Mouse (Mus musculus) telencephalon, adult 2 months (tissue): ENCODE results near the gene Gabbr2.

Experiments
- DNase-seq: peaks from one replicate; pipeline ENCODE4 v3.0.0-alpha.2; 2011; ENCODE audit warnings: low read depth, low spot score

Gabbr2 gene

DNA sequence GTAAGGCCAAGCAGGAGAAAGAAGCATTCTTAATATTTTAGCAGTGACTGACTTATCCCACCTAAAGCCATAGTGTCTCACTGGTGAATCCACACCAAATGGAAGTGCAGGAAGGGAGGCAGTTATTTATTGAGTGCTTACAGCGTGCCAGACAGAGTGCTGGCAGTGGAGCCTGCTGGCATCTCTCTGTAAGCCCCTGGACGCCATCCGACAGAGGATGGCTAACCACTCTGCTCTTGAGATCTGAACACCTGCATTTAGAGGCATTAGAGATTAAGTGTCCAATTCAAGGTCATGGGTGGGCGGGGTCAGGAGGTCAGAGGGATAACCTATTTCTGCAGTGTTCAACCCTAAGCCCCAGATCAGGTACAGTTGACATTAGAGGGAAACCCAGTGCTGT lies 2.8 kb downstream of the Gabbr2 start:
- DNase-seq: no peak

DNA sequence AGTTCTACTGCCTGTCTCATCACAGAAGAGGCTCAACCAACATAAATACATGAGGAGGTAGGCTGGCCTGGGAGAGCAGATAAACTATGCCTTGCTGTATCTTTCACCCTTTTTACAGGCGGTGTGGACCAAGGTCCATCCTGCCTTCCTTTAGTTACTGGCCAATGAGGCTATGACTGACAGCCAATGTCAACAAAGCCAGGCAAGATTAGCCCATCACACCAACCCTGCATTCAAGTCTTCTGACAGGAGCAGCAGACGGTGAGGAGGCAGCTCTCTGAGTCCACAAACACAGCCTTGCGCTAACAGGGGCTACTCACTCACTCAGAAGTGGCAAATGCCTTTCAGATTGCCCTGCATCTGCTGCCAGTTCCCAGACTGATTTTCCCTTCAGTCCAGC lies 3.4 kb downstream of the Gabbr2 start:
- DNase-seq: no peak

DNA sequence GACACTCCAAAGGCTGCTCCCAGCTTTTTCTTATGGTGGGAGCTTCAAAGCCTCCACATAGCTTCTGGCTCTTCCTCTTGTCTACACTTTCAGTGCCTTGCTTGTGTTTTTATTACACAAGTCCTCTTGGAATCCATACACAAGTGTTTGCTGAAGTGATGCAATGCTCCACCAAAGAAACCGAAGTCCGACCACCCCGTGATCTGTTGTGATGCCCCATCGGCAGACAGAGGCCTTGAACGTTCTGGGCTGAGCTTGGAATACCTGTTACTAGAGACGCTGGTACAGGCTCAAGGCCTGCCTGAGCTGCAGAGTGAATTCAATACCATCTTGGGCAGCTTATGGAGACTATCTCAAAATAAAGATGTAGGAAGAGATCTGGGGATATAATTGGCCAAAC lies 3.9 kb downstream of the Gabbr2 start:
- DNase-seq: no peak

DNA sequence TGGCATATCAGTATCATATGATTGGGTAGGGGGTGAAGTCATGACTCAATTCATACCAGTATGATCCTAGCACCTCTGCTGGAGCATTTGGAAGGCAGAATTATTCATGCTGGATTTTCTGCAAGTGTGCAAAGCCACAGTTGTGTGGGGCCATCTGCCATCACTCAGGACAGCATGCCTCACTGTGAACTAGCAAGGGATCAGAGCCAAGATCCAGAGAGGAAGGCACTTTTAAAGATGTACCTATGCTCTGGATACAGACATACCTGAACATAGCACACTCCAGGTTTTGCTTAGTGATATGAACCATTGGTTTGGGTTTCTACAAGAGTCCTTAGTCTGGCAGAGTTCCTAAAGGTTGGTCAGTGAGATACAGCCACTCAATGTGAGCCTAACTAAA lies 5.6 kb downstream of the Gabbr2 start:
- no peak for DNase-seq

DNA sequence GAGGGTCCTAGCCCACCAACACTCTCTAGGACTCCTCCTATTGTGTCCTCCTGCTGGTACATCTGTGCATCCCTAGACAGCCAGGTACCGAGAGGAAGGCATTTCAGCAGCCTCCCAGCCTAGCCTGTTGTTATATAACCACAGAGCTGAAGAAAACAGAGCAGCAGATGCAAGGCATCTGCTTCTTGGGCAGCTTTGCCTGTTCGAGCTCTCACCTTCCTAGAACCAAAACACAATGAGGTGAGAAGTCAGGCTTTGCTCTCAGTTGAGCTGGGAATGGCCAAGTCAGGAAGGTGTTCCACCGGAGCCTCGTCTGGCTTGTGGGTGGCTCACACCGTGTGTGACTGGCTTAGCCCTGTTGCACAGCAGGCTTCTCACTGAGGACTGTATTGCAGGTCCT lies 8.8 kb downstream of the Gabbr2 start:
- no peak for DNase-seq

DNA sequence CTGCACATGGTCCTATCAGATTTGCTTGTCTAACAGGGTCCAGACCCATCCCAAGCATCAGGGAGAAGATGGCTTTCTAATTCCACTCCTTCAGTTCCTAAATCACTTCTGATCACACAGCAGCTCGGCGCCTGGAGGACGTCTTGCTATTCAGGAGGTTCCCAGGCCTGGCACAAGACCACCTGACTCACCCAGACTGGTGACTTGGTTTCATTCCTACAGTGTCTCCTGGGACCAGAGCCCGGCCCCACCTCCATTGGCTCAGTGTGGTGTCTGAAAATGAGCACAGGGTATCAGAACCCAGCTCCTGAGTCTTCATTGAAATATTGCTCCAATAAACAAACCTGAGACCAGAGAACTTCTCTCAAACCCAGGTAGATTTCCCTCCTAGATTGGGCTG lies 9.6 kb downstream of the Gabbr2 start:
- DNase-seq: no peak

DNA sequence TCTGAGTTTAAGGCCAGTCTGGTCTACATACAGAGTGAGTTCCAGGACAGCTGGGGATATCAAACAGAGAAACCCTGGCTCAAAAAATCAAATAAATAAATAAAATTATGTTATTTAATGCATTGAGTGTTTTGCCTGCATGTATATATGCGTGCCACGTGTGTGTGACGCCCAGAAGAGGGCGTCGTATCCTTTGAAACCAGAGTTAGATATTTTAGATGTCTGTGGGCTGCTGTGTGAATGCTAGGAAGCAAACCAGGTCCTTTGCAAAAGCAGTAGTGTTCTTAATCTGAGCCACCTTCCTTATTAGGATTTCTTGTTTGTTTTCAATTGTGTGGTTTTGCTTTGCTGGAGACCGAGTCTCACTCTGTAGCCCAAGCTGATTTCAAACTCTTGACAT lies 13.3 kb downstream of the Gabbr2 start:
- DNase-seq: no peak

DNA sequence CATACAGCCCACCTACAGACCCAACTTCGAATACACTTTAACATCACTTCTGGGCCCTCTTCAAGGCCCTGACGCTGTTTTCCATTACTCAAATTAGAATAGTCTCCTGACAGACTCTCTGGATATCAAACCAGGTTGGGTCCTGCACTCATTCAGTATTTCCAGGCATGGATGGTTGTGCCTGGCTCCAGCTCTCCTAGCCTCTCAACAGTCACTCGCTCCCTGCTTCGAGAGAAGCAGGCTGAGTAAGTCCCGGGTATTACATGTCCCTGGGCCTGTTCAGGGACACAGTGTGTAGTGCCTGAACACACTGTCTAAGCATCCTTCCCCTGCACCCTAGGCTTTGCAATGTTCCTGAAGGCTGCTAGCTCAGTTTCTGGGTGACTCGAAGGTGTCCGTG lies 14.5 kb downstream of the Gabbr2 start:
- no peak for DNase-seq

DNA sequence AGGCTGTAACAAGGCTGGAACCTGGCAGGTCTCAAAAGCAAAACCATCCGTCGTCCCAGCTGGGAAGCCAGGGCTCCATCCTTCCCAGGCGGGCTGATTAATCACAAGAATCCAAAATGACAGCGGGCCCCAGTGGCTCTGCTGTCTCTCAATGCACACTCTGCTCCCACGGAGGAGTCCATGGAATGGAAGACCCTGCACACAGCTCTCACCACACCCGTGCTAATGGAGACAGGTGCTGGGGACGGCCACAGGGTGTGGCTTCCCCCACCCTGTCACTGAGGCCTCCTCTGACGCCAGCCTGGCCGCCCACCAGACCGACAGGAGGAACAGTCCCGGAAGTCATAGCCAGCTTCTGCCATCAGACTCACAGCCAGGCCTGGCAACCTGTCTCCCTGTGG lies 15.0 kb downstream of the Gabbr2 start:
- DNase-seq: no peak

DNA sequence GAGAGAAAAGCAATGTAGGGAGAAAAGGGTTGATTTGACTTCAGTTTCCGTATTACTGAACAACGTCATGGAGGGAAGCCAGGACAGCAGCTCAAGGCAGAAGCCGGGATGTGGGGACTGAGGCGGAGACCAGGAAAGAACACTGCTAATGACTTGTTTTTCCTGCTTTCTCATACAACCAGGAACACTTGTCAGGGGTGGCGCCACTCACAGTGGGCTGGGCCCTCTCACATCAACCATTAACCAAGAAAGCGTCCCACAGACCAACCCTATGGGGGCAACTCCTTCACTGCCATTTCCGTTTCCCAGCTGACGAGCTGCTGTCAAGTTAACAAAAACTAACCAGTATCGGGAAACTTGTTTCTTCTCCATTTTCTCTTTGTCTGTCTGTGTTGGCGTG lies 18.4 kb downstream of the Gabbr2 start:
- DNase-seq: no peak

DNA sequence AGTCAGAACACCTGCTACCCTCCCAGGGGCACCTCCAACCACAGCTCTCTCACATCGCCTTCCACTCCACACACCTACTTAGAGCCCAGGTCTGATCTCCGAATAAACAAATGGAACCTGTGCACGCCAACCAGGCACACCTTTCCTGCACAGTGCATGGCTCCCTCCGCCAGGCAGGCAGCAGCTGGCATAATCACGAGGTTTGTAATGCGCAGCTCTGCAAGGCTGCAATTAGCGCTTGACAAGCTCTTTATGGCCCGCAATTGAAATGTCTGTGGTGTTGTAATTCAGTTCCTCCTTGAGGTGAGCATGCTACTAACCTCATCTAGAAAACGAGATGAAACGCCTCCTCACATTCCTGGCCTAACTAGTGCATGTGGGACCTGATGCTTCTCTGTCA lies 23.7 kb downstream of the Gabbr2 start:
- no peak for DNase-seq

DNA sequence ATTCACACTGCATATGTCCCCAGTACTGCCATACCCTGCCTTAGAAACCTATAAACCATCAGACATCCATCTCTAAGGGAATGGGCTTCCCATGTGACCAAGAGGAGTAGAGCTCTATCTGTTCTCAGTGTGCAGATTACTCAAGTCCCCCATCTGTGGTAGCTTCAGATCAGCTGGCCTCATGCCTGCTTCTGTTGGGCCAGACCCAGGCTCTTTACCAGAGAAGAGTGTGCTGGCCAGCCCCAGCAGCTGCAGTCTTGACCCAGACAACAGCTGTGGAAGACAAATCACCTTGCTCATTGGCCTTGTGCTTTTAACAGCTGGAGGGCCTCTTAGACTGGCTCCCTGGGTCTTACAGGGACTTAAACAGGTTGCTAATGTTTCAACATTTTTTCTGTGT lies 25.1 kb downstream of the Gabbr2 start:
- DNase-seq: no peak

DNA sequence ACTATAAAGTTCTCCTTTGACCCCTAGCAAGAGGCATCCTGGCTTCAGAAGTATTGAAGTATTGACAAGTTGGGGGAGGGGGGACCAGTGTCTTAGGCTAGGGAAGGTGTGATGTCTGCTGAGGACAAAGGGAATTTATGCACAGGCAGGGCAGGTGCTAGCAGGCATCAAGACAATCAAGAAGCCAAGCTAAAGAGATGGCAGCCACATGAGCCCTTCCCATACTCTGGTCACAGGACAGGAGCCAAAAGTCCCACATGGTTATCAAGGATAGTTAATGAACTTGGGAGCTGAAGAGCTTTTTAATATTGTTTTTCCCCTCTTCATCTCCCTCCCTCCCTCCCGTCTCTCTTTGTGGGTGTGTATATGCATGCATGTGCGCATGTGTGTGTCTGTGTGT lies 30.3 kb downstream of the Gabbr2 start:
- DNase-seq: no peak

DNA sequence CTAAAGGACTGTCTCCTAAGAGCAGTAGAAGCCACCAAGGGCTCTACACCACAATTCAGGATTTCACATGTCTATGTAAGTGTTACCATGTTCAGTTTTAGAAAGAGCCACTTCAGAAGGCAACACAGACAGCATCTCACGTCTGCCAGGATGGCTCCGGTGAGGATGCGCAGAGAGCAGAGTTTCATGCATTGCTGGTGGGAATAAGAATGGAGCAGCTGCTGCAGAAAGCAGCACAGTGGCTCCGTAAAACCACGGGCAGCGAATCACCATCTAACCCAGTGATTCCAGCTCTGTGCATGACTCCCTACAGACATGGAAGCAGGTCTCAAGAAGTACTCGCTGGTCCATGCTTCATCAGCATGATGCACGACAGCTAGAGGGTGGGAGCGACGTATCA lies 31.5 kb downstream of the Gabbr2 start:
- no peak for DNase-seq

DNA sequence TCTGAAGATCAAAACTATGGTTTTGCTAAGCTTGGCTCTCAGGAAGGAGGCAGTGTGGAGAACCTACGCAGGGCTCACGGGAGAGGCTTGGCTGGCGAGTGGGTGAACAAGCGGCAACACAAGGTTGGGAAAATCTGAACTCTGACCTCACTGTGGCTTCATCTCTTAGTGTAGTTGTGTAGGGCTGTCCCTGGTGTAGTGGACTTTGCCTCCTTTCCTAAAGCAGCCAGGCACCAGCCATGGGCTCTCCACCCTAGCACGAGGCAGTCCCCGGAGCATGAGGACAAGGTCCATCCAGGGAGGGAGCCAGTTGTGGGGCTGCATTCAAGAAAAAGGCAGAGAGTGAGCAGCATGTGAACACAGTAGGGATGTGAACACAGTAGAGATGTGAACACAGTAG lies 31.9 kb downstream of the Gabbr2 start:
- no peak for DNase-seq

DNA sequence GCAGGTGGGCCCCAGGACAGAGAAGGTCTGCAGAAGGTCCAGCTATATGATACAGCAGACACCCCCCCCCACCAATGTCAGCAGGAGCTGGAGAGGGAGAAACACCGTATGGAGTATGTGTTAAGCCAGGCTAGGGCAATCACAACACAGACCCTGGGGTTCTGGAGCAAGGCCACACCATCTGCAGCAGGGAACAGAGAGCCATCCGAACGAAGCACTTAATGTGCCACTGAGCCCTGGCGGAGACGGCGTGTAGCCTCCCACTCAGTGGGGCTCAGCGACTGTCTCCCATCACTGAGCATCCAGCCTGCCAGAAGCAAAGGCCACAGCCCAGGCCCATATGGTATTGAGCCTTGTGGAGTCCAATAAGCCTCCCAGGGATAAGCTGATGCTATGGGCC lies 33.7 kb downstream of the Gabbr2 start:
- DNase-seq: no peak

DNA sequence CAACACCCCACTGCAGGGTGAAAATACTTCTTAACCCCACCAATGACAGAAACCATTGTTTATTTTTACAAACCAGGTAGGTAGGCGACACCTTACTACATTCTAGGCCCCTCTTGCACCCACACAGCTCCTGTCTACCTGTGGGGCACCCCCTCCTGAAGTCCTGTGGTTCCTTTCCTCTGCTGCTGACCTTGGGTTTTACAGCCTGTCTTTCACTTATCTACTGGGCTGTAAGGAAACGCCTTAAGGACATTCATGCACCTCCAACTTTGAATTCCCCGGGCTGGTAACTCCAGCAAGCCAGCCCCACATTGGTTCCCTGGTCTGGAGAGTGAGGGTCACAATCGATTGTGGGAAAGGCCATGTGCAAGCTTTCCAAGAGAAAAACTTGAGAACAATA lies 34.7 kb downstream of the Gabbr2 start:
- no peak for DNase-seq

DNA sequence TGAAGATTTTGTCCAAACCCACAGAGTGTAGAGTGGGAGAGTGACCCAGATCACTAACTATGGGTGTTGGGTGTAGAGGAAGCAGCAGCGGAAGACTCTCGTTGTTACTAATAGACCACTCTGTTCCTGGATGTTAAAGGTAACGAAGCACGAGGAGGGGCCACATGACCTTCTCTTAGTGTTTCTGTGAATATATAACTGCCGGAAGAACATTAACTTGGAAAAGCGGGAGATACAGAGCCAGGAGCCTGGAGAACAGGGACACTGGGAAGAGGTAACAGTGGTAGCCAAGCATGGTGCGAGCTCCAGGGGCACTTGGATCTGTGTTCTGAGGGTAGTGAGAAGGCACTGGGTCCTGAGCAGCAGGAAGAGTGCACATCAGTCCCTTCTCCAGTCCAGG lies 38.7 kb downstream of the Gabbr2 start:
- DNase-seq: no peak

DNA sequence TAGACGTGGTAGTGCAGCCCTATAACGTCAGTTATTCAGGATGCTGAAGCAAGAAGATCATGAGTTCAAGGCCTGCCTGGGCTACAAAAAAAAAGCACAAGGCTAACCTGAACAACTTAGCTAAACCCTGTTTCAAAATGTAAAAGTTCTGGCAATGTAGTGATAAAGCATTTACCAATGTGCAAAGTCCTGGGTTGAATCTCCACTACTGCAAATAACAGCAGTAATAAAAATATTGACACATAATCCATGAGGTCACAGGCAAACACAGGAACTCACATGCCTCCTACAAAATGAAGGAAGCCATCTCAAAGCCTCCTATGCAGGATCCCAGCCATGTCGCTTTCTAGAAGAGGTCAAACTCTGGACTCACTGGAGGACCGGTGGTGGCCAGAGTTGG lies 39.1 kb downstream of the Gabbr2 start:
- no peak for DNase-seq

DNA sequence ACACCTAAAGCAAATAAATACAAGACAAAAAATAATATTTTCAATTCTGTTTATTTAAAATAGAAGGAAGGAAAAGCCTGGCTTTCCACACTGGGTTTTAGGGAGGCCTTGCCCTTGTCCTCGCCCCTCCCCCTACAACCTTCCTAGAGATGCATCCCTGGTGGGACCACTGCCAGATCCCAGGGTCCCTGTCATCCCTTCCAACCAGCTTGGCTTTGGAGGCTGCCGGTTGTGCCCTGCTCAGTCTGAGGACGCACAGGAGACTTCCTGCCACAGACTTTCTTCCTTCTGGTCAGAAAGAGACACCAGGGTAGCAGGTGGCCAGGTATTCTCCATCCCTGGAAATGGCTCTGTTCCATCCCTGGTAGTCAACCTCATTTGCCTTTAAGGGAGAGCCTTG lies 57.4 kb downstream of the Gabbr2 start:
- no peak for DNase-seq

DNA sequence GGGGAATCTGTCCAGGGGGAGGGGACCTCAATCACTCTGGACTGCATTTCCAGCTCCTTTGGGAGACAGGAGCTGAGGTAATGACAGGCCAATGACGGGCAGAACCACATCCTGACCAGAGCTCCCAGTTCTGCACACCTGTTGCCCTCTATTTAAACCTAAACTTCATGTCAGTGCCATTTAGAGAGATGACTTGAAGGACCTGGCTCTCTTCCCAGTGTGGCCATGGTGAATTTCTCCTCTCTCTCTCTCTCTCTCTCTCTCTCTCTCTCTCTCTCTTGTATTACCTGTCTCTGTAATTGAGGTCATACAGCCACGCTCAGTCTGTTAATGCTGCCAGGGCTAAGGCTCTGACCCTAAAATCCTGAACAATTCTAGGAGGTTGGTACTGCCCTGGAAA lies 58.1 kb downstream of the Gabbr2 start:
- DNase-seq: no peak

DNA sequence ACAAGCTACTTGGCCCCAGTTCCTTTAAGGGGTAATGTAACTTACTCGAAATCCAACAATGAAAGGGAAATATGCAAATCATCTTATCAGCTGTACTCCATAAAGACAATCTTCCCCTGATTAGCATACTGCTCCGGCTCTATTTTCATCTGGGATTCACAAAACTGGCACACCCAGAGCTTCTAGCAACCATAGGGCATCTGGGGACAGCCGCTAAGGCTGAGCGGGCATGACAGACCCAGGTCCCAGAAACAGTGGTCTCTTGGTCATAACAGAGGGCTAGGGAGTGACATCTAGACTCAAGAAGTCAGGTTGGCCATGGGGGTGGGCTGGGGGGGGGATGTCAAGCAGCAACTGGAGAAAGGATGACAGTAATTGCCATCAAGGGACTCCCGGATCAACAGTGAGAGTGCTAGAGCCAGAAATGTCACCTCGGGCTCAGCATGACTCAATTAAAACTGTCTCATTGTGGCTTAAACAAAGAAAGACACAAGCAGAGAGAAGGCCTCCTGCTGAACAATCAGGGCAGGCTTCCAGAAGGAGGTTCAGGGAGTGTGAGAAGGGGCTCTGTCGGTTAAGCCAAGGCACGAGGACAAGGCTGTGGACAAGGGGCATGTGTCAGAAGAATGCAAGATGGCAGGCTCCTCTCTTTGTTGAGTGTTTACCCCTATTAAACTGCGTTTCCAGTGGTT lies 59.8 kb downstream of the Gabbr2 start:
- no peak for DNase-seq

DNA sequence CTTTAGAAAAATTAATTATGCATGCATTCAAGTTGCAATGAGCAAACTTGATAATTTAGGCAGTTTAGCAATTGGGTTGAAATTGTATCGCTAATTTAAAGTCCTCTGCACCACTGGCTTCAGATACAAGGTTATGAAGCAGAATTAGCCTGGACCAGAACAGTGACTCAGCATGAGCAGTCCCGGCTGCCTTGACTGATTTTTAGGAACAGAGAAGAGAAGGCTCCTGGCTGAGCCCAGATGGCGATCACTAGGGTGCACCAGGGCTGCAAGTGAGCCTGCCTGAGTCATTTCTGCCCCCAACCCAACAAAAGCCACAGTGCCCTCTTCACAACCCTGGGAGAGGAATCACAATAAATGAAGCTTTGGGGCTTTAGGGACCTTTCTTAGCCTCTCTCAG lies 63.6 kb downstream of the Gabbr2 start:
- peak; percentile 56 for DNase-seq

DNA sequence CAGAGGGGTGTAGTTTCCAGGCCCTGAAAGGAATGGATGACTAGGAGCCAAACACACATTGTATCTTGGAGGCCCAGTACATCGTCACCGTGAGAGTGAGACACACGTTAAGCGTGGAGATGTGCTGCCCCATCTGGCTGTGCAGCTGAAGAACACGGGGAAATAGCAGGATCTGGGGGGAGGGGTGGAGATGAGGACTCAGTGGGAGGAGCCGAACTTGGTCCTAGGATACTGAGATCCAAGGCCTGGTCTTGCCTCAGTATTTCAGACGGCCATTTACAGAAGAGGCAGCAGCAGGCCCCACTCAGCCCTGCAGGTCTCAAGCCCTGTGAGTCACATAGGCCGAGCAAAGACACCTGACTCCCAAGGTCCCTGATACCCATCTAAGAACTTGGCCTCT lies 72.5 kb downstream of the Gabbr2 start:
- DNase-seq: peak; percentile 44
